Mouse (Mus musculus) intestine, embryonic 15.5 days (tissue): ENCODE results near the gene Fyb2. TPM values are rescaled to one million over a fixed set of nuclear protein-coding genes. Genes with fewer than 3 reads are reported as not detected.
"Not testable (repeated sequence)": the region's sequence is repeated elsewhere in the genome, so short reads cannot be mapped to it uniquely, and the experiment has no call there.

Experiments
- ATAC-seq: fragments of 200-750 bp; cut with Nextera tagmentation; 2 replicates; pipeline ENCODE4 v1.8.0; 2017; ENCODE audit warnings: moderate TSS enrichment, moderate library complexity
- H3K27ac ChIP-seq: fragments of 300-500 bp; sonication (generic); 2 replicates; pipeline ENCODE4 v1.5.1; 2015; ENCODE audit warnings: mild to moderate bottlenecking, inconsistent platforms
- H3K27me3 ChIP-seq: fragments of 300-500 bp; sonication (generic); replicated peaks from 2 replicates; pipeline ENCODE4 v1.6.1; 2015; ENCODE audit warnings: inconsistent platforms
- H3K36me3 ChIP-seq: fragments of 300-500 bp; sonication (generic); 2 replicates; pipeline ENCODE4 v1.6.1; 2015; ENCODE audit warnings: inconsistent platforms
- H3K4me1 ChIP-seq: fragments of 300-500 bp; sonication (generic); replicated peaks from 2 replicates; pipeline ENCODE4 v1.6.1; 2015; ENCODE audit warnings: inconsistent platforms
- H3K4me2 ChIP-seq: fragments of 300-500 bp; sonication (generic); replicated peaks from 2 replicates; pipeline ENCODE4 v1.6.1; 2015; ENCODE audit warnings: mild to moderate bottlenecking, inconsistent platforms
- H3K4me3 ChIP-seq: fragments of 300-500 bp; sonication (generic); replicated peaks from 2 replicates; pipeline ENCODE4 v1.5.1; 2015; ENCODE audit warnings: inconsistent platforms
- H3K9ac ChIP-seq: fragments of 300-500 bp; sonication (generic); 2 replicates; pipeline ENCODE4 v1.6.1; 2015; ENCODE audit warnings: inconsistent platforms
- H3K9me3 ChIP-seq: fragments of 300-500 bp; sonication (generic); 2 replicates; pipeline ENCODE4 v1.6.1; 2016; ENCODE audit warnings: inconsistent platforms
- WGBS: fragments of 180-500 bp; shearing (Covaris S2); methylation state at CpG from one replicate; pipeline ENCODE4 v1.1.7; 2015; 5-methylcytosine and 5-hydroxymethylcytosine counted together
- polyA plus RNA-seq: library from polyadenylated mRNA; unstranded; fragments of >200 nt; fragmentation: Nextera tagmentation; extraction: Ambion mirVana; gene quantifications from 2 replicates; pipeline ENCODE4 v1.2.1, GENCODE M21; 2015

Gene Fyb2
- polyA plus RNA-seq, 1 experiment from 2014 or later, result 0.11 TPM

DNA sequence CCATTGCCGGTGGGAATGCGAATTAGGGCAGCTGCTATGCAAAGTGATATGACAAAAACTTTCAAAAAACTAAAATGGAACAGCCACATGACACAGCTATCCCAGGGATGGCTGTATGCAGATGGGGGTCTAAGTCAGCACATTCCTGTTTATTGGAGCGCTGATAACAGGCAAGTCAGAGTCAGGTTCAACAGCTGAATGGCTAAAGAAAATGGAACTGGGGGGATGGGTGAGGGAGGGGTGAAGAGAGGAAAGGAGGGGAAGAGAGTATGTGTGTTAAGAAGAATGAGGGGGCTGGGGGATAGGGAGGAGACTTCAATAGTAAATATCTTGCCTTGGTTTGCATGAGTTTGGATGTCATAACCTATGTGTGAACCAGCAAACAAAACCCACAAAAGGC lies 79.0 kb downstream of the Fyb2 start:
- no peaks in the 10 kb centered on the region for H3K36me3 ChIP-seq
- no peaks in the 10 kb centered on the region for H3K27me3 ChIP-seq
- H3K4me2 ChIP-seq, result no peak overlapping the region
- no peak overlapping the region for H3K9ac ChIP-seq
- no peaks in the 10 kb centered on the region for H3K9me3 ChIP-seq
- no peak for ATAC-seq
- WGBS, result 83% methylated on average over 3 of the region's 3 CpGs
- no peak overlapping the region for H3K27ac ChIP-seq
- no peak overlapping the region for H3K4me3 ChIP-seq
- H3K4me1 ChIP-seq, result no peaks in the 10 kb centered on the region

DNA sequence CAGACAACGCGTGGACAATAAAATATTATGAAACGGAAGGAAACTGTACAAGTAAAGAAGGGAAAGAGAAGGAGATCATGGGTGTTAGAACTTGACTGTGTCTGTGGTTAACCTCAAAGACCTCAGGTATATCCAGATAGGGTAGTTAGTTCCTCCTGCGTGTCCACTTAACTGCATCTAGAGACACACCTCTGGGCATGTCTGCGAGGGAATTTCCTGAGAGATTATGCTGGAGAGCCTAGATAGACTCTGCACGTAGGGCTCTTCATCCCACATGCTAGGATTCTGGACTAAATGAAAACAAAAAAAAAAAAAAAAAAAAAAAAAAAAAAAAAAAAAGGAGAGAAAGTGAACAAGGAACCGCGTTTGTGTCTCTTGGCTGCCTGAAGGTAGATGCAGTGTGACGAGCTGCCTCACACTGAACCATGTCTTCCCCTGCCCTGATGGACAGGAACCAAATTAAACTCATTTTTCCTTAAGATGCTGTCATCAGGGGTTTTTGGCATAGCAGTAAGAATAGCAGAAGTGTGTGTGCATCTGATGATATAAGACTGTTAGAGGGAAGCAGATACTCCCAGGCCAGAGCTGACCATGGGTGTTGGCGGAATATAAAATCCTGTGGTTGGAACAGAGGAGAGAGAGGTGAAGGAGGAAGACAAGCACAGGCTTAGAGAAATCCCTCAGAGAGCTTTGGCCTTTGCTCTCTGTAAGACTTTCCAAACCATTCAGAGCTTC lies 80.1 kb downstream of the Fyb2 start:
- H3K9ac ChIP-seq, result no peak overlapping the region
- WGBS, result 88% methylated on average over 10 of the region's 10 CpGs
- no peaks in the 10 kb centered on the region for H3K36me3 ChIP-seq
- no peak overlapping the region for H3K4me3 ChIP-seq
- H3K27ac ChIP-seq, result no peak overlapping the region
- no peak overlapping the region for H3K4me2 ChIP-seq
- no peak for ATAC-seq
- H3K9me3 ChIP-seq, result no peaks in the 10 kb centered on the region
- no peaks in the 10 kb centered on the region for H3K27me3 ChIP-seq
- no peaks in the 10 kb centered on the region for H3K4me1 ChIP-seq

DNA sequence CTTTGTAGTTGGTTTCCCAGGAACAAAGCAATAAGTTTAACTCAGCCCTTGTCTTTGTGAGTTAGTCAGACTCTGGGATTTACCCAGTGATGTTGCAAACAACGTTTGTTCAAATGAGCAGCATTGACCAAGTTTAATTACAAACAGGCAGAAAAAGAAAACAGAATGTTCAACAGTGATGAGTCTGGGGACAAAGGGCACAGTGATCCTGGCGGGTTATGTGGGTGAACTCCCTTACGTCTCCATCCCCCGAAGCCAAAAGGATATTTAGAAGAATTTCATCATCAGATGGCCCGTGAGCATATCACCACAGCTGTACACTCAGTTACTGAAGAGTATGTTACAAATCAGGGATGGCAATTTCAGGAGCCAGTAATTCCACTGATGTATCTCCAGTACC lies 86.4 kb downstream of the Fyb2 start:
- H3K9me3 ChIP-seq, result no peaks in the 10 kb centered on the region
- WGBS, result 78% methylated on average over 5 of the region's 5 CpGs

GRCm38 (mm10) chr4:105001736-105002135 lies 88.5 kb downstream of the Fyb2 start:
- no peak overlapping the region for H3K4me2 ChIP-seq
- H3K27me3 ChIP-seq, result no peaks in the 10 kb centered on the region
- no peak overlapping the region for H3K4me3 ChIP-seq
- no peak overlapping the region for H3K9ac ChIP-seq
- H3K9me3 ChIP-seq, result no peaks in the 10 kb centered on the region
- ATAC-seq, result no peak
- H3K27ac ChIP-seq, result no peak overlapping the region
- no peaks in the 10 kb centered on the region for H3K4me1 ChIP-seq
- no peaks in the 10 kb centered on the region for H3K36me3 ChIP-seq
- 66% methylated on average over 1 of the region's 1 CpGs for WGBS

More for the DNA sequence above, 86.4 kb downstream of the Fyb2 start:
- H3K27me3 ChIP-seq, result no peaks in the 10 kb centered on the region
- H3K4me2 ChIP-seq, result no peak overlapping the region
- no peak overlapping the region for H3K9ac ChIP-seq
- H3K36me3 ChIP-seq, result no peaks in the 10 kb centered on the region
- no peak overlapping the region for H3K27ac ChIP-seq
- no peaks in the 10 kb centered on the region for H3K4me1 ChIP-seq
- no peak for ATAC-seq
- H3K4me3 ChIP-seq, result no peak overlapping the region

- Histone ChIP-seq H3K36me3 (no peaks in the 10 kb centered on the region), H3K4me3 (no peak overlapping the region), H3K9me3 (no peaks in the 10 kb centered on the region), H3K27me3 (no peaks in the 10 kb centered on the region), H3K4me1 (no peaks in the 10 kb centered on the region), H3K9ac (no peak overlapping the region), H3K4me2 (no peak overlapping the region), H3K27ac (no peak overlapping the region)
- no peak for ATAC-seq
- 65% methylated on average over 8 of the region's 8 CpGs for WGBS
Measured at GRCm38 (mm10) chr4:105004135-105004534, 90.9 kb downstream of the Fyb2 start.

GRCm38 (mm10) chr4:105004649-105005048 lies 91.4 kb downstream of the Fyb2 start:
- H3K9me3 ChIP-seq, H3K27ac ChIP-seq, H3K4me3 ChIP-seq, H3K4me1 ChIP-seq, ATAC-seq, H3K4me2 ChIP-seq, H3K27me3 ChIP-seq, H3K9ac ChIP-seq, H3K36me3 ChIP-seq: not testable (repeated sequence)
- WGBS, result 89% methylated on average over 12 of the region's 12 CpGs

DNA sequence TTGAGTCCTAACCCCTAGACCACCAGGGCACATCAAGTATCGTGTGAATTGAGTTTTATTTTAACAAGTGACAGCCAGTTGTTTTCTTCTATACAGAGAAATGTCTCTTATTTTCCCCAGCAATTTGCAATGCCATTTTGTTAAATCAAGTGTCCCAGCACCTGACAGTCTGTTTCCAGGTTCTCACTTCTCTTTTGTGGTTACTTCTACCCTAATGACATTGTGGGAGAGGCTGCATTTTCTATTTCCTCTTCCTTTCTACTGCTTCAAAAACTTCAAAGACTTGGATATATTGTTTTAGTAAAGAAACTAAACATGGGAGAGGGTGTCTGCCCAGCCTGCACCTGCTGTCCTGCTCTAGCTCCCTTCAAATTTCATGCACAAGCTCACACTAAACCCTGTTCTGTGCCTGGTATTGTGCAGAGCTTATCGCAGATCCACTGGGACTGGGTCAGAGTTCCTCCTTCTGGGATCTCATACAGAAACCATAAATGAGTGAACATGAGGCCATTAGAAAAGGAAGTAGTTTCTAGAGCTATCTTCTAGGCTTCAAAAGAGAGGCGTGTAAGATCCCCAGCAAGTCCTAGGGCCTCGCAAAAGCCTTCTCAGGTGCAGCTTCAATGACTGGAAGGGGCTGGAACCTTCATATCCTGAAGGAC lies 94.2 kb downstream of the Fyb2 start:
- H3K27ac ChIP-seq, result no peak overlapping the region
- no peaks in the 10 kb centered on the region for H3K4me1 ChIP-seq
- no peaks in the 10 kb centered on the region for H3K9me3 ChIP-seq
- H3K4me3 ChIP-seq, result no peak overlapping the region
- no peak overlapping the region for H3K9ac ChIP-seq
- no peak for ATAC-seq
- no peaks in the 10 kb centered on the region for H3K36me3 ChIP-seq
- 80% methylated on average over 4 of the region's 4 CpGs for WGBS
- no peaks in the 10 kb centered on the region for H3K27me3 ChIP-seq
- H3K4me2 ChIP-seq, result no peak overlapping the region

DNA sequence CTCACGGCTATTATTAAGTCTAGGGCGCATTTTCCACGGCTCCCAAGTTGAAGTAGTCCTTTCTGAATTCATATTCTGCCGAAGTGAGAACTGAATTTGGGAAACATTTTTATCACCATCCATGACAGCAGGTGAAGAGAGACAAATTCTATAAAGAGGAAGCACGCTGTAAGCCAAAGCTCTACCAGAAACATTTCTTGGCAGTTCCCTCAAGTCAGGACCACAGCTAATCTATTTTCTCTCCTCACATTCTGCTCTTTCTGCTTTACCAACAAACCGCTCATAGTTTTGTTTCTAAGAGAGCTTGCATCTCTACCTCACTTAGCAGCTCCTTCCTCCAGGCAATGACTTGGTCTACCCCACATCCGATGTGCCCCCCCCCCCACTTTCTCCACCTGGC lies 100.5 kb downstream of the Fyb2 start:
- no peak overlapping the region for H3K4me3 ChIP-seq
- no peak overlapping the region for H3K27ac ChIP-seq
- no peaks in the 10 kb centered on the region for H3K4me1 ChIP-seq
- H3K9me3 ChIP-seq, result no peaks in the 10 kb centered on the region
- H3K9ac ChIP-seq, result no peak overlapping the region
- ATAC-seq, result no peak
- H3K4me2 ChIP-seq, result no peak overlapping the region
- no peaks in the 10 kb centered on the region for H3K36me3 ChIP-seq
- no peaks in the 10 kb centered on the region for H3K27me3 ChIP-seq
- 90% methylated on average over 7 of the region's 7 CpGs for WGBS

DNA sequence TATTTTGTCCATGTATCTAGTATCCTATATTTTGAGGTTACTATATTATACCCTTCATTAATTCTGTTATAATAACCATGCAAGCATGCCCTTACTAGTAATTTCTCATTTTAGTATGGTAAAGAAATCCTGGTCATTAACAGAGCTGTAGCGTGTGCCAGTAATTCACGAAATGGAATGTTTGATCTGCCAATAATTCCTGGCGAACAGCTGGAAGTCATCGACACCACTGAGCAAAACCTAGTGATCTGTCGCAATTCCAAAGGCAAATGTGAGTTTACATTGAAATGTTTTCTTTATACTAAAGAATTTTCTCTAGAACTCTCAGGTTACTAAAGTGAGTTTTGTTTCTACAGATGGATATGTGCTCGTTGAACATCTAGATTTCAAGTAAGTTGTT lies 102.2 kb downstream of the Fyb2 start:
- H3K27ac ChIP-seq, result no peak overlapping the region
- no peaks in the 10 kb centered on the region for H3K27me3 ChIP-seq
- H3K4me2 ChIP-seq, result no peak overlapping the region
- no peaks in the 10 kb centered on the region for H3K9me3 ChIP-seq
- no peak overlapping the region for H3K9ac ChIP-seq
- H3K4me1 ChIP-seq, result no peaks in the 10 kb centered on the region
- no peak overlapping the region for H3K4me3 ChIP-seq
- no peaks in the 10 kb centered on the region for H3K36me3 ChIP-seq
- 71% methylated on average over 6 of the region's 6 CpGs for WGBS
- ATAC-seq, result no peak

DNA sequence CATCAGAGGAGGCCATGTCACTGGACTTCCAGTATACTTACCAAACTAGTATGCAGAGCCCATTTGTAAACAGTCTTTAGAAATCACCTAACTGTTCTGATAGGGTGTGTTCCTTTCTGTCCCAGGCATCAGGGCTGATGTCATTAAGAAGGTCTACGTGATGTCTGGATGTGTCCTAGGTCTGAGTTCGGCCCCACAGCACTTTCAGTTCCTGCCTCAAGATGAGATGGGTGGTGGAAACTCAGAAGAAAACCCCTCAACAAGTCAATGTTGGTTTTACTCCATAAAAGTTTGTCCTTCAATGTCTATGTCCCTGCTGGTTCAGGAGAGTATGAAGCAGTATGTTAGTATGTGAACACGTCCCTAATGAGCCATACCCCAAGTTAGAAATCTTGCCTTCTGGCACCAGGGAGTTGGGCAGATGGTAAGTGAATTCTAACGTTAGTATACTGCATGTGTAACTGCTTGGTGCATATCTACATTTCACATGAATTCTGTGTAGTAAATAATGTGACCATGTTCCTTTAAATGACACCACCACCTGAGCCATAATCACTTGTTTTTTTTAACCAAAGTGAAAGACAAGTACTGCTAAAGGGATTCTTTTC lies 102.9 kb downstream of the Fyb2 start:
- no peak overlapping the region for H3K4me2 ChIP-seq
- no peaks in the 10 kb centered on the region for H3K9me3 ChIP-seq
- H3K27ac ChIP-seq, result no peak overlapping the region
- no peak overlapping the region for H3K9ac ChIP-seq
- WGBS, result 79% methylated on average over 4 of the region's 4 CpGs
- H3K27me3 ChIP-seq, result no peaks in the 10 kb centered on the region
- no peak for ATAC-seq
- H3K4me3 ChIP-seq, result no peak overlapping the region
- H3K4me1 ChIP-seq, result no peaks in the 10 kb centered on the region
- no peaks in the 10 kb centered on the region for H3K36me3 ChIP-seq

DNA sequence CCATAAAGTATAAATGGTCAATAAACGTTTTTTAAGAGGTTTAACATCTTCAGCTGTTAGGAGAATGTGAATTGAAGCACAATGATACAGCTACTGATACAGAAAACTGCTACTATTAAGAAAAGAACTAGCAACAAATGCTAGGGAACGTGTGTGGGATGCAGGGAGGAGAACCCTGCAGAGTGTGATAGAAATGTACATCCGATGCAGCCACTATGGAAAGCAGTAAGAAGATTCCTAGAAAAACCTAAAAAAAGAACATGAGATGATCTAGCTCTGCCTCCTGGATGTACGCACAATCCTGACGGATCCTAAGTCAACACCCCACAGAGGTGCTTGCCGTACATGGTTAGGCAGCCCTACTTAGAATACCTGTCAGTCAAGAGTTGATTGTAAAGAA lies 114.0 kb downstream of the Fyb2 start:
- Histone ChIP-seq H3K27me3 (no peaks in the 10 kb centered on the region), H3K4me1 (no peaks in the 10 kb centered on the region), H3K4me3 (no peak overlapping the region), H3K4me2 (no peak overlapping the region), H3K9ac (no peak overlapping the region), H3K27ac (no peak overlapping the region), H3K9me3 (no peaks in the 10 kb centered on the region), H3K36me3 (no peaks in the 10 kb centered on the region)
- WGBS, result 80% methylated on average over 6 of the region's 6 CpGs
- no peak for ATAC-seq

DNA sequence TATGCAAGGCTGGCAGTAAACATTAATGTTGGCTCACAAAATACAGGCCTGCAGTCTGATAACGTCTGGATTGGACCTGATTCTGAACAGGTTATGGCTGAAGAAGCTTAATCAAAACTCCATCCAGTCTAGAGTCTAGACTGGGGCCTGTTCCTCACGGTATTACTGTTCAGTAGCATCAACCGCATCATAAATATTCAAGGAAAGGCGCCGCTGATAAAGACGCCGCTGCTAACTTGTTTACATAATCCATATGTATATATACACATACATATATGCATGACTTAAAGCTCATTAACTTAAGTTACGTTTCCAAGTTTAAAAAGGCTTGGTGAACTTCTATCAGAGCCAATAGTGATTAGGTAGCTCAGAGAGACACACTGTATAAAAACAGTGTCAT lies 117.8 kb downstream of the Fyb2 start:
- no peaks in the 10 kb centered on the region for H3K36me3 ChIP-seq
- 48% methylated on average over 8 of the region's 8 CpGs for WGBS
- ATAC-seq, result no peak

DNA sequence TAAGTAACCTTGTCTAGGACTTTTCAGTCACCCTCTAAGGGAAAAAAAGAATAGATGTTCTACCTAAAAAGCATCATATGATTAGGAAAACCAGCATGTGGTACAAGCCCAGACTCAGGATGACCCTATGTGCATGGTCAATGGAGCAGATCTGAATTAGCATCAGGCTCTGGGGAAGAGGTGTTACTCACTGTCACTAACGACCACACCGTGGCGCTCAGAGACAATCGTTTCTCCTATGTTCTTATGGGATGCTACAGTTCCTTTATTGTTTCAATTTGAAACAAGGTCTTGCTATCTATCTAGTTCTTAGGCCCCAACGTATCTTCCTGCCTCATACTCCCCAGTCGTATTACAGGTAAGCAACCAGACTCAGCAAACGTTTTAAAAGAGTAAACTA lies 119.9 kb downstream of the Fyb2 start:
- no peak overlapping the region for H3K27ac ChIP-seq
- no peaks in the 10 kb centered on the region for H3K36me3 ChIP-seq
- WGBS, result 56% methylated on average over 7 of the region's 7 CpGs
- H3K9me3 ChIP-seq, result no peaks in the 10 kb centered on the region
- H3K27me3 ChIP-seq, result no peaks in the 10 kb centered on the region
- no peak overlapping the region for H3K9ac ChIP-seq
- no peak overlapping the region for H3K4me2 ChIP-seq
- no peak overlapping the region for H3K4me3 ChIP-seq
- no peaks in the 10 kb centered on the region for H3K4me1 ChIP-seq
- no peak for ATAC-seq

More for the DNA sequence above, 117.8 kb downstream of the Fyb2 start:
- Histone ChIP-seq H3K4me3 (no peak overlapping the region), H3K4me1 (no peaks in the 10 kb centered on the region), H3K9ac (no peak overlapping the region), H3K27me3 (no peaks in the 10 kb centered on the region), H3K9me3 (no peaks in the 10 kb centered on the region), H3K27ac (no peak overlapping the region), H3K4me2 (no peak overlapping the region)
